Mouse (Mus musculus) megakaryocyte, embryonic 14.5 days (primary cell): ENCODE measurements around the gene Alk.

ENCODE experiments used
- FLI1 ChIP-seq: IDR thresholded peaks from 2 replicates; pipeline ENCODE4 v1.6.1; 2012; ENCODE audit warnings: low read length, inconsistent platforms, mixed read lengths
- GATA1 ChIP-seq: IDR thresholded peaks from 3 replicates; pipeline ENCODE4 v1.6.1; 2012; ENCODE audit warnings: mixed read lengths, low read length, inconsistent platforms, borderline replicate concordance

DNA sequence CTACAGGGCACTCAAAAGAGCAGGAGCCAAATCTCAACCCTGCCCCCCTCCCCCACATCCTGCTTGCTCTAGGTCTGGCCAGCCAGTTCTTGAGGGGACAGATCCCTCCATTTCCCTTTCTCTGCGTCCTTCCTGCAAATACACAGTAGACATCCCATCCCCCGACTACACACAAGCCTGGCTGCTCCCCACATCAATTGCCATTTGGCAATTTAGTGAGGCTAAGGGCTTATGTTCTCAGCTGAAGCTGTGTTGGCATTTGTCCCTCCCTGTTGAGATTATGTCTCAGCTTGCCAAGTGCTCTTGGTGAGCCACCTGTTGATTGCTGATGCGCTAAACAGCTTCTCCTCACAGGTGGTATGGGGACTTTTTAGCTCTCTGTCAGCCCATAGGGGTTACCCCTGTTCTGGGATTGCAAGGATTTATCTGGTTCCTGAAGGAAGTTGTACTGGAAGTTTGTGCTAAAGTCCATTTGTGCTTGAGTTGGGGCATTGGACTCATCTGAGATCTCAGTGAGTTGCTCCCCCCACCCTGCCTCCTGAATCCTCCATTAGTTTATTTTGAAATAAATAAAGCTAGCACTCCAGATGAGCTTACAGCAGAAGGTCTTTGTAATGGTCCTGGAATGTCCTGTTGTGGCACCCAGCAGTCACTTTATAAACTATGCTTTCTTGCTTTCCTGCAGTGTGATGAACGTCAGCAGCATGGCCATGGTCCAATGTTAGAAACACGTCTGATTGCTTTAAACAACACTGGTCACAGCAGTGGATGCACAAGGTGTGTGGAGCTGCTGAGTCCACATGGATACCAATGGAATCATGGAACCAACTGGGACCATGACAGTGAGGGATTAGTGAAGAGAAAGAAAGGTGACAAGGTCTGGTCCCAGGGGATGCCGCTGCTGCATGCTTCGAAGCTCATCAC is 353.7 kb downstream of the Alk start:
- TF ChIP-seq GATA1 (no peak), FLI1 (no peak)
